Mouse (Mus musculus): Measurements from ENCODE around the gene Pde4b.

- TF ChIP-seq CTCF (IDR thresholded peaks at IDR 0.05; ENCODE audit: low read depth, low read length) (no peak), POLR2A (IDR thresholded peaks at IDR 0.05; ENCODE audit: extremely low read depth, insufficient read depth, low read length) (no peak)
Observed at GRCm38 (mm10) chr4:102087091-102087565, at the start of gene Pde4b.
